Mouse (Mus musculus) ZHBTc4 (cell line): ENCODE measurements around the gene Camsap2.

Experiments used
- DNase-seq: peaks from one replicate; pipeline ENCODE4 v3.0.0-alpha.2; 2011; ENCODE audit warnings: low read depth, low spot score

Gene Camsap2

DNA sequence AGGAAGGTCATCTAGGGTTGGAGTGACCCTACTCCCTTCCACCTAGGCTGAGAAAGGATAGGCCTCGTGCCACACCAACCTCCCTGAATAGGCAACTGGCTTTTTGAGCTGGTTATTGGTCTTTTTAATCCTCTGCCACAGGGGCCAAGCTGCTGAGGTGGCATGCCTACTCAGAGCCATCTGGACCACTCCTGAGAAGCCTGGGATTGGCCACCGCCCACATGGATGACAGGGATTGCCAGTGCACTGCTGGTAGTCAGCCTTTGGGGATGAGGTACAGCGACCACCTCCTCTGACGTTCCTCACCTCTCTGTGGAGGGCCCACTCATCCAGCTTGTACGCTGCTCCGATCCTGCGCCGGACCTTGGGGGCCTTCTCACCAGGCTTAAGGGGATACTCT lies 120.1 kb downstream of the Camsap2 start:
- DNase-seq, result no peak

DNA sequence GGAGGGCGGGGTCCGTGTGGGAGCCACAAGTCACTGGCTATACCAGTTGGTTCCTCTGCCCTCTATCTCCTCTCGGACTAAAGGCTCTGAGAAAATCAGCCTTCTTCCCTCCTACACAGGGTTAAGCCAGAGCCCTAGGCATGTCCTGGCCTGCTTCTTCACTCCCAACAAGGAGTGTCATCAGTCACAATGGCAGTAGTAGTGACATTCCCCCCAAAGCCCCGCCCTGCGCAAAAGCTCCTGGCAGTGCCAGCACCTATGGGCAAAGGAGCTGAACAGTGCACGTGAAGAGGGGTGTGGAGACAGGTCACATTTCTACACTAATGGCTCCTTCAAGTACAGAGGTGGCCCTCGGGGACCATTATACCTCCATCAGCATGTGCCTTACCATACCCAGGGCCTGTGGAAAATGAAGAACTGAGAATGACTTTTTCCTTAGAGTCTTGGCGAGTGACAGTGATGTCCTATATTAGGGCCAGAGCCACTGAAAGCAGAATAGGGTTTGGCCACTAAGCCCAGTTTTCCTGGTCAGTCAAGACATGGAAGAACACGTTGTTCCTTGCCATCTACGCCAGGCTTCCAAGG lies 122.1 kb downstream of the Camsap2 start:
- DNase-seq, result no peak

- no peak for DNase-seq
These were observed 123.5 kb downstream of the Camsap2 start for GRCm38 (mm10) chr1:136222386-136222785.

DNA sequence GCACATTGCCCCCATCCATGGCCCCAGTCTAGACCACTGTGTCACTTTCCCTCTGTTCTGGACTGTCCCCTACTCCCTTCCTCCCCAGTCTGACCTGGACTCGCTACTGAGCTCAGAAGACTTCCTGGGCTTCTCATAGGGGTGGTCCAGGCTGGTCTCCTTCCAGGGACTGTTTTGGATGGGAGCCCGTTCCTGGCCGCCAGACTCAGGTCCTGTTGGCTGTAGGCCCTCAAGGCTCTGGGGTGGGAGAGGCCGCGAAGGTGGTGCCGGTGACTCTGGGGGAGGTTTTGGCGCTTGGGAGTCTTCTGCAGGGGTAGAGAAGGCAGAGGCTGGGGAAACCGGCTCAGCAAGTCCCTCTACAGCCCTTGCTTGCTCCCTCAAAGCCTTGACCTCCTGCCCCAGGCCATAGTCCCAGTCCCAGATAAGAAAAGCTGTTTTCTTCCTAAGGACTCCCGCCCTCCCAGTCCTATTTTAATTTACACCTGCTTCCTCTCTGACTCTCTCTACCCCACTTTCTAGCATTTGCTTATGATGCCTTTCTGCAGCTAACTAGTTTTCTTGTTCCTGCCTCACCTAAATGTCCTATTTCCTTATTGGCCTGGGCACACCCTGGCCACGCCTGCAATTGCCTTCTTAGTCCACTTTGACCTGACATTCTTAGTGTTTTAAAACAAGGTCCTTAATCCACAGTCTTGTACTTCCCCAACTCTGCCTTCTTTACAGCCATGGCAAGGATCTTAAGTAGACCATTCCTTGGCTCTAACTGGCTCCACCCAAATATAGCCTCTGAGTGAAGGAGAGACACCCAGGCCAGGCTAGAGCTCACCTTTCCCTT lies 125.7 kb downstream of the Camsap2 start:
- DNase-seq, result no peak
